Mouse (Mus musculus) hindbrain, embryonic 13.5 days (tissue): ENCODE data around the gene Gm13279. TPM values are rescaled to one million over a fixed set of nuclear protein-coding genes. Genes with fewer than 3 reads are reported as not detected.
A peak's percentile ranks its signal among the peaks of the same experiment; 100 is the strongest.
"Not testable (repeated sequence)": the region's sequence is repeated elsewhere in the genome, so short reads cannot be mapped to it uniquely, and the experiment has no call there.

ENCODE experiments used
- ATAC-seq: fragments of 200-750 bp; cut with Nextera tagmentation; 2 replicates; pipeline ENCODE4 v1.8.0; 2017; ENCODE audit warnings: moderate TSS enrichment; ENCODE audit not compliant: low FRiP score
- H3K27ac ChIP-seq: fragments of 300-500 bp; sonication (generic); 2 replicates; pipeline ENCODE4 v1.5.1; 2015; ENCODE audit warnings: inconsistent platforms, mild to moderate bottlenecking, moderate library complexity
- H3K27me3 ChIP-seq: fragments of 300-500 bp; sonication (generic); 2 replicates; pipeline ENCODE4 v1.6.1; 2015; ENCODE audit warnings: mild to moderate bottlenecking, inconsistent platforms
- H3K36me3 ChIP-seq: fragments of 300-500 bp; sonication (generic); 2 replicates; pipeline ENCODE4 v1.6.1; 2015; ENCODE audit warnings: mild to moderate bottlenecking, inconsistent platforms
- H3K4me1 ChIP-seq: fragments of 300-500 bp; sonication (generic); replicated peaks from 2 replicates; pipeline ENCODE4 v1.6.1; 2015; ENCODE audit warnings: inconsistent platforms
- H3K4me2 ChIP-seq: fragments of 300-500 bp; sonication (generic); 2 replicates; pipeline ENCODE4 v1.6.1; 2015; ENCODE audit warnings: inconsistent platforms, mild to moderate bottlenecking, moderate library complexity
- H3K4me3 ChIP-seq: fragments of 300-500 bp; sonication (generic); 2 replicates; pipeline ENCODE4 v1.5.1; 2015; ENCODE audit warnings: mild to moderate bottlenecking, inconsistent platforms
- H3K9ac ChIP-seq: fragments of 300-500 bp; sonication (generic); 2 replicates; pipeline ENCODE4 v1.6.1; 2015; ENCODE audit warnings: mild to moderate bottlenecking, inconsistent platforms
- H3K9me3 ChIP-seq: fragments of 300-500 bp; sonication (generic); 2 replicates; pipeline ENCODE4 v1.6.1; 2016; ENCODE audit warnings: inconsistent platforms
- WGBS: fragments of 180-500 bp; shearing (Covaris S2); methylation state at CpG from one replicate; pipeline ENCODE4 v1.1.7; 2015; 5-methylcytosine and 5-hydroxymethylcytosine counted together
- polyA plus RNA-seq: library from polyadenylated mRNA; unstranded; fragments of >200 nt; fragmentation: Nextera tagmentation; extraction: Ambion mirVana; gene quantifications from 2 replicates; pipeline ENCODE4 v1.2.1, GENCODE M21; 2015

Gene Gm13279
- polyA plus RNA-seq, 1 experiment from 2014 or later, result not detected

DNA sequence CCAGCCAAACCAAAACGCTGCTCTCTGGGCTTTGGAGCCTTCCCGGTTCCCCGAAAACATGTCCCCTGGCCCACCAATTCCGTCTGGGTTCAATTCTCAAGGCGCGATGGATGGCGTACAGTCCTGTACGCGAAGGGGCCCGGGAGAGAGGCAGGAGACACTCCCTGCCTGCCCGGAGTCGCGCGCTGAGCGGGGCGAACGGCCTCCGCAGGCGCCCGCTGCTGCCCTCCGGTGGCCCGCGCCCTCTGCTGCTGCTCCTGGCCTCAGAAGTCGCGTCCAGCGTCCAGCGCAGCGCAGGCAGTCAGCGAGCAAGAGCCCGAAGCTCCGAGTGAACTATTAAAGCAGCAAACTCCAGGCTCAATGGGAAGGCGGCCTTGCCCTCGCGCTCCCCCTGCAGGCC lies 8.6 kb downstream of the Gm13279 start:
- H3K4me3 ChIP-seq, result peak overlapping the region; percentile 22; the same call in 1 of the 2 replicates
- H3K27me3 ChIP-seq, H3K27ac ChIP-seq, ATAC-seq, H3K4me1 ChIP-seq, H3K36me3 ChIP-seq, H3K9me3 ChIP-seq, H3K9ac ChIP-seq: not testable (repeated sequence)
- H3K4me2 ChIP-seq, result peak overlapping the region; percentile 48
- WGBS, result 2% methylated on average over 12 of the region's 34 CpGs

DNA sequence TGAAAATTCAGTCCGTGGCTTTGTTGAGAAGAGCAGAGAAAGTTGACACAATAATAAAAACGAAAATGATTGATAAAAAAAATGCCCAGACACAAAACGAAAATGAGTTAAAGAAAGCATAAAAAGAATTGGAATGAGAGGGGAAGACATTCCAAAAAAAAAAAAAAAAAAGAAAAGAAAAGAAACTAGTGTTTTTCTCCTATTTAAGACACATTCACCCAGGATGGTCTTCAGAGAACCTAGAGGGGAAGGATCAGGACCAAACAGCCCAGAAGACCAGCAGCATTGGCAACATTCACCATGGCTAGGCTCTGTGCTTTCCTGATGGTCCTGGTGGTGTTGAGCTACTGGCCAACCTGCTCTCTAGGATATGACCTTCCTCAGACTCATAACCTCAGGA lies 18.7 kb downstream of the Gm13279 start, which contains the start of gene Ifna7:
Ifna7 (plus strand) TSS at position 301 of the 400 bp plus-strand sequence.
- no peak within 1 kb of the TSS for H3K9ac ChIP-seq
- 74% methylated on average over 3 of the region's 3 CpGs for WGBS
- H3K4me1 ChIP-seq, result no peaks in the 10 kb centered on the region
- no peak for ATAC-seq
- no peaks in the 10 kb centered on the region for H3K36me3 ChIP-seq
- H3K27ac ChIP-seq, result no peak within 1 kb of the TSS
- H3K4me2 ChIP-seq, result no peak within 1 kb of the TSS
- H3K27me3 ChIP-seq, result no peaks in the 10 kb centered on the region
- H3K9me3 ChIP-seq, result no peaks in the 10 kb centered on the region
- H3K4me3 ChIP-seq, result no peak within 1 kb of the TSS

DNA sequence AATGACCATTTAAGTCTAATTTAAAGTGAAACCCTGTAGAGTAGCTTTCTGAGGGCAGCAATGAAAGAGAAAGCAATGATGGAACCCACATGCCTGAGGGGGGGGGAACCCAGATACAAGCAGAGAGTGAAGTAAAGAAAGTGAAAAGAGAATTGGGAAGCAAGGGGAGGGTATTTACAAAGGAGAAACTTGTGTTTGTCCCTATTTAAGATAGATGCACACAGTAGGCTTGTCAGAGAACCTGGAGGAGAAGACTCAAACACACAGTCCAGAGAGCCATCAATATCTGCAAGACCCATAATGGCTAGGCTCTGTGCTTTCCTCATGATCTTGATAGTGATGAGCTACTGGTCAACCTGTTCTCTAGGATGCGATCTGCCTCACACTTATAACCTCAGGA lies 22.5 kb downstream of the Gm13279 start, which contains the start of gene Ifna11:
Ifna11 (plus strand) TSS at position 301 of the 400 bp plus-strand sequence.
- no peak for ATAC-seq
- Histone ChIP-seq H3K36me3 (no peaks in the 10 kb centered on the region), H3K9ac (no peak within 1 kb of the TSS), H3K27me3 (no peaks in the 10 kb centered on the region), H3K9me3 (no peaks in the 10 kb centered on the region), H3K4me1 (no peaks in the 10 kb centered on the region), H3K27ac (no peak within 1 kb of the TSS), H3K4me3 (no peak within 1 kb of the TSS), H3K4me2 (no peak within 1 kb of the TSS)
- WGBS, result 97% methylated on average over 1 of the region's 1 CpGs

- no peak overlapping the region for H3K9ac ChIP-seq
- H3K27ac ChIP-seq, result no peak overlapping the region
- H3K27me3 ChIP-seq, result no peaks in the 10 kb centered on the region
- H3K4me2 ChIP-seq, result no peak overlapping the region
- WGBS, result 26% methylated on average over 4 of the region's 4 CpGs
- H3K36me3 ChIP-seq, result no peaks in the 10 kb centered on the region
- no peaks in the 10 kb centered on the region for H3K9me3 ChIP-seq
- H3K4me1 ChIP-seq, result no peaks in the 10 kb centered on the region
- ATAC-seq, result no peak
- H3K4me3 ChIP-seq, result no peak overlapping the region
Measured at GRCm38 (mm10) chr4:88822995-88823394, 25.8 kb downstream of the Gm13279 start.

GRCm38 (mm10) chr4:88827116-88827515 lies 29.9 kb downstream of the Gm13279 start, which contains the start of gene Ifna6:
Gene Ifna6, plus strand, starts transcription at chr4:88827416.
- not testable (repeated sequence) for H3K9me3 ChIP-seq, H3K27me3 ChIP-seq, ATAC-seq, H3K4me1 ChIP-seq, H3K9ac ChIP-seq, H3K4me3 ChIP-seq, H3K4me2 ChIP-seq, H3K27ac ChIP-seq, H3K36me3 ChIP-seq

- H3K9ac ChIP-seq, result no peak overlapping the region
- no peaks in the 10 kb centered on the region for H3K9me3 ChIP-seq
- WGBS, result 23% methylated on average over 4 of the region's 4 CpGs
- H3K27ac ChIP-seq, result no peak overlapping the region
- no peak overlapping the region for H3K4me3 ChIP-seq
- no peak overlapping the region for H3K4me2 ChIP-seq
- no peaks in the 10 kb centered on the region for H3K27me3 ChIP-seq
- H3K36me3 ChIP-seq, result no peaks in the 10 kb centered on the region
- no peaks in the 10 kb centered on the region for H3K4me1 ChIP-seq
- ATAC-seq, result no peak
Measured at GRCm38 (mm10) chr4:88830523-88830922, 33.3 kb downstream of the Gm13279 start.

DNA sequence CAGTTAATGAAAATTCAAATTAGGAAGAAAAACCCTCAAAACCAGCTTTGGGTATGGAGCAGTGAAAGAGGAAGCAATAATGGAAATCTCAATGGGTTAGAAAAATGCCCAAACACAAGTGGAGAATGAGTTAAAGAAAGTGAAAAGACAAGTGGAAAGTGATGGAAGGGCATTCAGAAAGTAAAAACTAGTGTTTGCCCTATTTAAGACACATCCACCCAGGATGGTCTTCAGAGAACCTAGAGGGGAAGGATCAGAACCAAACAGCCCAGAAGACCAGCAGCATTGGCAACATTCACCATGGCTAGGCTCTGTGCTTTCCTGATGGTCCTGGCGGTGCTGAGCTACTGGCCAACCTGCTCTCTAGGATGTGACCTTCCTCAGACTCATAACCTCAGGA lies 38.0 kb downstream of the Gm13279 start, which contains the start of gene Ifna5:
Ifna5 (plus strand) TSS at position 301 of the 400 bp plus-strand sequence.
- WGBS, result 88% methylated on average over 1 of the region's 1 CpGs
- not testable (repeated sequence) for H3K9me3 ChIP-seq

GRCm38 (mm10) chr4:88838828-88839227 lies 41.6 kb downstream of the Gm13279 start:
- Histone ChIP-seq H3K9ac (no peak overlapping the region), H3K27me3 (no peaks in the 10 kb centered on the region), H3K4me2 (no peak overlapping the region), H3K4me1 (no peaks in the 10 kb centered on the region), H3K4me3 (no peak overlapping the region), H3K36me3 (no peaks in the 10 kb centered on the region), H3K27ac (no peak overlapping the region), H3K9me3 (no peaks in the 10 kb centered on the region)
- WGBS, result 46% methylated on average over 3 of the region's 3 CpGs
- no peak for ATAC-seq

More for the DNA sequence above, 38.0 kb downstream of the Gm13279 start, which contains the start of gene Ifna5:
- not testable (repeated sequence) for H3K4me3 ChIP-seq, H3K9ac ChIP-seq, ATAC-seq, H3K27me3 ChIP-seq, H3K27ac ChIP-seq, H3K4me2 ChIP-seq, H3K36me3 ChIP-seq, H3K4me1 ChIP-seq

DNA sequence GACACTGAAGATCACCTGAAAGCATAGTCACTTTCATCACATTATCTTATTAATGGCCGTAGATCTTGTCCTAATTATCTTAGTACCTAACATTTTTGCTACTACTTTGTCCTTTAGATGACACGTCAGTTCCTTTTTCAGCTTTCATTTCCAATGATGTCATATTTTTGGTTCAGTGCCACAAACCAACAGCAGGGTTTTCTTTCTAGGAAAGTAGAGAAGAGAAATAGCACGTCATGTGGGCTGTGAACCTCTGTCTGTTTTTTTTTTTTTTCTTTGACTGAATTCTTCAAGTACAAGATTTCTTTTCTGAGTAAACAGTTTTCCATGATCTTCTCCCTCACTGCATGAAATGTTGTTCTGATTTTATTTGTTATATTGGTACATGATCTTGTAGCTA lies 42.9 kb downstream of the Gm13279 start:
- Histone ChIP-seq H3K9me3 (no peaks in the 10 kb centered on the region), H3K27ac (no peak overlapping the region), H3K9ac (no peak overlapping the region), H3K4me2 (no peak overlapping the region), H3K4me1 (no peaks in the 10 kb centered on the region), H3K27me3 (no peaks in the 10 kb centered on the region), H3K36me3 (no peaks in the 10 kb centered on the region), H3K4me3 (no peak overlapping the region)
- 85% methylated on average over 3 of the region's 3 CpGs for WGBS
- no peak for ATAC-seq

DNA sequence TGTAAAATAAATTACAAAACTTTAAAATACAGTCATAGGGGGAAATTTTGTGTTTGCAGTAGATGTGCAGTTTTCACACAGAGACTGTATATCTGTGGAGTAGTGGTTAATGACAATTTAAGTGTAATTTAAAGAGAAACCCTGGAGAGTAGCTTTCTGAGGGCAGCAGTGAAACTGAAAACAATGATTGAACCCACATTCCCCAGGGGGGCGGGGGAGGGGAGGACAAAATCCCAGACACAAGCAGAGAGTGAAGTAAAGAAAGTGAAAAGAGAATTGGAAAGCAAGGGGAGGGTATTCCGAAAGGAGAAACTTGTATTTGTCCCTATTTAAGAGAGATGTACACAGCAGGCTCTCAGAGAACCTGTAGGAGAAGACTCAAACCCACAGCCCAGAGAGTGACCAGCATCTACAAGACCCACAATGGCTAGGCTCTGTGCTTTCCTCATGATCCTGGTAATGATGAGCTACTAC lies 44.3 kb downstream of the Gm13279 start, which contains the start of gene Ifna4:
Ifna4 (plus strand) TSS at position 424 of the 474 bp plus-strand sequence.
- 36% methylated on average over 2 of the region's 2 CpGs for WGBS
- no peak within 1 kb of the TSS for H3K9ac ChIP-seq
- no peaks in the 10 kb centered on the region for H3K27me3 ChIP-seq
- no peaks in the 10 kb centered on the region for H3K4me1 ChIP-seq
- H3K36me3 ChIP-seq, result no peaks in the 10 kb centered on the region
- H3K4me3 ChIP-seq, result no peak within 1 kb of the TSS
- H3K9me3 ChIP-seq, result no peaks in the 10 kb centered on the region
- ATAC-seq, result no peak
- no peak within 1 kb of the TSS for H3K4me2 ChIP-seq
- no peak within 1 kb of the TSS for H3K27ac ChIP-seq

DNA sequence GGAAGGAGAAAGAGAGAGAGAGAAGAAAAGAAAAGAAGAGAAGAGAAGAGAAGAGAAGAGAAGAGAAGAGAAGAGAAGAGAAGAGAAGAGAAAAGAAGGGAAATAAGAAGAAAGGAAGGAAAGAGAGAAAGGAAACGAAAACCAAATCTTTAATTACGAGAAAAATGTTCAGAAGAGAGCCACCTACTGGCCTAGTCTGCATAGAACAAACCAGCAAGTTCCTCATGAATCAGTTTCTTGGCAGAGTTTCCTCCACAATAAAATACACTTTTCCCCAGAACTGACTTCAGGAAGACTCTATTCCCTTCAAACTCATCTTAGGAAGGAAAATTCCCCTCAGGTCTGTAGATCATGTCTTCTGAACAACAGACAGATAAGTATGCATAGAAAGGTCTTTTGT lies 48.1 kb downstream of the Gm13279 start:
- Histone ChIP-seq H3K27me3 (no peaks in the 10 kb centered on the region), H3K36me3 (no peaks in the 10 kb centered on the region), H3K9me3 (no peaks in the 10 kb centered on the region), H3K9ac (no peak overlapping the region), H3K27ac (no peak overlapping the region), H3K4me3 (no peak overlapping the region), H3K4me1 (no peaks in the 10 kb centered on the region), H3K4me2 (no peak overlapping the region)
- no peak for ATAC-seq
- 50% methylated on average over 2 of the region's 2 CpGs for WGBS
